Mouse (Mus musculus): ENCODE measurements around the gene Cit. TPM values are rescaled to one million over a fixed set of nuclear protein-coding genes. Genes with fewer than 3 reads are reported as not detected.
A peak's percentile ranks its signal among the peaks of the same experiment; 100 is the strongest.
"Not testable (repeated sequence)": the region's sequence is repeated elsewhere in the genome, so short reads cannot be mapped to it uniquely, and the experiment has no call there.

Cit gene
- 11.7 TPM for polyA plus RNA-seq (2021)

- ChIA-PET POLR2A (interaction anchor here (1.0 kb wide), 1 partner anchor 12 kb away, joined by 4 read pairs; no protein-coding TSS in a partner anchor), CTCF (no interaction called here)
- peak; percentile 98 for ATAC-seq
- no peak for TF ChIP-seq CTCF (IDR thresholded peaks at IDR 0.05)
- H3K27me3 ChIP-seq = no peaks in the 10 kb centered on the region
- in situ Hi-C loops (cut with MboI; ENCODE audit: low pct_unique_long_range_greater_than_20kb) = no loop called here
- peak; percentile 83 for DNase-seq (ENCODE audit: low read depth, low spot score)
Measured at GRCm38 (mm10) chr5:115844766-115845634, at the start of gene Cit. TSS of gene Cit (plus strand) at chr5:115845278.

GRCm38 (mm10) chr5:115799016-115799894, 45.8 kb upstream of the Cit start:
- in situ Hi-C loops (cut with MboI; ENCODE audit: low pct_unique_long_range_greater_than_20kb) = no loop called here
- DNase-seq (ENCODE audit: low read depth, low spot score) (no peak), ATAC-seq (no peak)
- no peak for TF ChIP-seq CTCF (IDR thresholded peaks at IDR 0.05)
- CTCF ChIA-PET = interaction anchor here (0.8 to 1.4 kb wide), 2 partner anchors 9 to 10 kb away, joined by 3 to 7 read pairs; no protein-coding TSS in a partner anchor
- H3K27me3 ChIP-seq = no peaks in the 10 kb centered on the region
- POLR2A ChIA-PET = interaction anchor here (0.6 to 0.8 kb wide), 2 partner anchors 10 to 51 kb away, joined by 4 to 6 read pairs; no protein-coding TSS in a partner anchor

- H3K27me3 ChIP-seq = no peaks in the 10 kb centered on the region
- CTCF ChIA-PET = interaction anchor here (1.4 kb wide), 1 partner anchor 10 kb away, joined by 7 read pairs; no protein-coding TSS in a partner anchor
- POLR2A ChIA-PET = interaction anchor here (0.8 kb wide), 1 partner anchor 11 kb away, joined by 6 read pairs; no protein-coding TSS in a partner anchor
- TF ChIP-seq CTCF (IDR thresholded peaks at IDR 0.05) = no peak
- ATAC-seq = no peak
- DNase-seq (ENCODE audit: low read depth, low spot score) = no peak
- in situ Hi-C loops (cut with MboI; ENCODE audit: low pct_unique_long_range_greater_than_20kb) = no loop called here
Measured at GRCm38 (mm10) chr5:115799895-115800232, 45.2 kb upstream of the Cit start.

DNA sequence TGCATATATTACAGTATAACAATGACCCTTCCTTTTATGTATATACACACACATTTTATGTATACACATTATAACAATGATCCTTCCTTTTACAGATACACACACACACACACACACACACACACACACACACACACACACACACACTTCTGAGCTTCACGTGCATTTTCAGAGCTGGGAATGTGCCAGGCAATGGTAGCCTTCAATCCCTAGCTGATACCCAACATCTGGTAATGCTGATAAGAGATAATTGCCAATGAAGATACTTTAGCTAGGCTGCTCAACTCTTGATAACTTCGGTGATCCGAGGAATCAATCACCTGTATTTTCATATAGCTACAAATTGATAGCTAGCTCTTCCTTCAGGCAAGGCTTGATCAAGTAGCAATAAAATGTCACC, 32.8 kb upstream of the Cit start:
- DNase-seq (ENCODE audit: low read depth, low spot score) (no peak), ATAC-seq (no peak)
- in situ Hi-C loops (cut with MboI; ENCODE audit: low pct_unique_long_range_greater_than_20kb) = no loop called here
- TF ChIP-seq CTCF (IDR thresholded peaks at IDR 0.05) = no peak
- no peaks in the 10 kb centered on the region for H3K27me3 ChIP-seq
- ChIA-PET POLR2A (no interaction called here), CTCF (no interaction called here)

- CTCF ChIA-PET = interaction anchor here (0.7 to 1.4 kb wide), 2 partner anchors 12 to 15 kb away, joined by 3 to 4 read pairs; no protein-coding TSS in a partner anchor
- no peak for DNase-seq (ENCODE audit: low read depth, low spot score)
- in situ Hi-C loops (cut with MboI; ENCODE audit: low pct_unique_long_range_greater_than_20kb) = no loop called here
- H3K27me3 ChIP-seq = no peaks in the 10 kb centered on the region
- TF ChIP-seq CTCF (IDR thresholded peaks at IDR 0.05) = no peak
- POLR2A ChIA-PET = interaction anchor here (0.6 kb wide), 1 partner anchor 310 kb away, joined by 6 read pairs; no protein-coding TSS in a partner anchor
- ATAC-seq = no peak
Measured at GRCm38 (mm10) chr5:115817022-115817421, 28.1 kb upstream of the Cit start.

GRCm38 (mm10) chr5:115817655-115818054, 27.4 kb upstream of the Cit start:
- DNase-seq (ENCODE audit: low read depth, low spot score); ATAC-seq; in situ Hi-C loops (cut with MboI; ENCODE audit: low pct_unique_long_range_greater_than_20kb); H3K27me3 ChIP-seq: not testable (repeated sequence)
- POLR2A ChIA-PET = interaction anchor here (0.6 kb wide), 1 partner anchor 310 kb away, joined by 6 read pairs; no protein-coding TSS in a partner anchor
- CTCF ChIA-PET = interaction anchor here (0.7 kb wide), 1 partner anchor 15 kb away, joined by 3 read pairs; no protein-coding TSS in a partner anchor

DNA sequence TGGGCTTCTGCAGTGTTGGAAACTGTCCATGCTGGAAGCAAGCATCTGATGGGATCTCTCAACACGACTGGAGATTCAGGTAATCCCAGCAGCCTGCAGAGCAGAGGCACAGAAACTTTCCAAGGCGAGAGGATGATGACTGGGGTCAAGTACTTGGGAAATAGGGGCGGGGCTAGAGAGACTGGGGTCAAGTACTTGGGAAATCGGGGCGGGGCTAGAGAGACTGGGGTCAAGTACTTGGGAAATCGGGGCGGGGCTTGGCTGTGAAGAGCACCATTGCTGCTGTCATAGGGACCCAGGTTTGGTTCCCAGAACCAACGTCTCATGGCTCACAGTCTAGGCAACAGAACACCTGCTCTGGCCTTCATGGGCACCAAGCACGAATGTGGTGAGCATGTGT, 25.1 kb upstream of the Cit start:
- ChIA-PET POLR2A (no interaction called here), CTCF (no interaction called here)
- ATAC-seq (no peak), DNase-seq (ENCODE audit: low read depth, low spot score) (no peak)
- in situ Hi-C loops (cut with MboI; ENCODE audit: low pct_unique_long_range_greater_than_20kb) = no loop called here
- TF ChIP-seq CTCF (IDR thresholded peaks at IDR 0.05) = no peak
- H3K27me3 ChIP-seq = no peaks in the 10 kb centered on the region

- CTCF ChIA-PET = interaction anchor here (1.4 kb wide), 1 partner anchor 15 kb away, joined by 3 read pairs; no protein-coding TSS in a partner anchor
- DNase-seq (ENCODE audit: low read depth, low spot score) = no peak
Measured at GRCm38 (mm10) chr5:115821200-115821599, 23.9 kb upstream of the Cit start.

DNA sequence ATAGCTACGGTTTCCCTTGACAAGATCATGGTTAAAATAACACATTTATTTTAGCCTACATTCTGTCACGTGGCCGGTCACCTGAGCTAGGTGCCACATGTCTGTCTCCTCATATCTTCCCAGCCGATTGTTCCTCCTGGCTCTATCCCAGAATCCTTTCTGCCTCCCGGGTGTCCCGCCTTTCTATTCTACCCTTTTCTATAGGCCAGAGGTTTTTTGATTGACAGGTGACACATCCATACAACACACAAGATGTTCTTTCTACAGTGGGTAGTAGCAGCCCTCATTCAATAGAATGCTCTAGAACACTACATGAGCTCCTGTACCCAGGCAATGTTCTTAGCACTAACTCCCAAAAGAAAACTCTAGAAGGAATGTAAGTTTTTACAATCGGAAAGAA, 23.2 kb upstream of the Cit start:
- in situ Hi-C loops (cut with MboI; ENCODE audit: low pct_unique_long_range_greater_than_20kb) = no loop called here
- DNase-seq (ENCODE audit: low read depth, low spot score) (no peak), ATAC-seq (no peak)
- TF ChIP-seq CTCF (IDR thresholded peaks at IDR 0.05) = no peak
- H3K27me3 ChIP-seq = no peaks in the 10 kb centered on the region
- ChIA-PET CTCF (interaction anchor here (1.4 kb wide), 1 partner anchor 14 kb away, joined by 3 read pairs; no protein-coding TSS in a partner anchor), POLR2A (no interaction called here)

More at GRCm38 (mm10) chr5:115821200-115821599, 23.9 kb upstream of the Cit start:
- no peaks in the 10 kb centered on the region for H3K27me3 ChIP-seq
- no peak for ATAC-seq
- in situ Hi-C loops (cut with MboI; ENCODE audit: low pct_unique_long_range_greater_than_20kb) = no loop called here
- POLR2A ChIA-PET = no interaction called here
- no peak for TF ChIP-seq CTCF (IDR thresholded peaks at IDR 0.05)

DNA sequence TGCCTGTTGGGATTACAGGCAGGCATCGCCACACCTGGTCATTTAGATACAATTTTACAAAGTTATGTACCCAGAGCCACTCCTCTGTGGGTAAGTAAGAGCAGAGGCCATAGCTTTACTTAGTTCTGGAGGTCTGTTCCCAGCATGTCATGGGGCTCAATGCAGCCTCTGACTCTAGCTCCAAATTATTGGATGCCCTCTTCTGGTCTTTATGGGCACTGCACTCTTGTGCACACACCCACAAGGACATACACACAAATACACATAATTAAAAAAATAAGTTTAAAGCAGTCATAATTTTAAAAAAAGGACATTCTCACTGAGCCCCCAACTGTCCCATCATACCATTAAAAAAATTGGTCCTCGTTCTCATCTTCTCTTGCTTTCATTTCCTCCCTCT, 12.3 kb upstream of the Cit start:
- TF ChIP-seq CTCF (IDR thresholded peaks at IDR 0.05) = no peak
- peaks cover 7% of the 10 kb centered on the region for H3K27me3 ChIP-seq
- DNase-seq (ENCODE audit: low read depth, low spot score) (no peak), ATAC-seq (no peak)
- ChIA-PET CTCF (interaction anchor here (0.5 to 1.0 kb wide), 2 partner anchors 15 to 21 kb away, joined by 3 read pairs; no protein-coding TSS in a partner anchor), POLR2A (no interaction called here)
- in situ Hi-C loops (cut with MboI; ENCODE audit: low pct_unique_long_range_greater_than_20kb) = loop anchor here (5.0 kb wide), 1 partner anchor 45 kb away; no protein-coding TSS in a partner anchor

GRCm38 (mm10) chr5:115833806-115834205, 11.3 kb upstream of the Cit start:
- DNase-seq (ENCODE audit: low read depth, low spot score); ATAC-seq; H3K27me3 ChIP-seq; POLR2A ChIA-PET: not testable (repeated sequence)
- CTCF ChIA-PET = interaction anchor here (1.0 to 1.8 kb wide), 2 partner anchors 11 to 22 kb away, joined by 3 to 6 read pairs; no protein-coding TSS in a partner anchor
- in situ Hi-C loops (cut with MboI; ENCODE audit: low pct_unique_long_range_greater_than_20kb) = loop anchor here (5.0 kb wide), 1 partner anchor 47 kb away; no protein-coding TSS in a partner anchor
